Mouse (Mus musculus): ENCODE results near the gene Gm12248.

Gene Gm12248

DNA sequence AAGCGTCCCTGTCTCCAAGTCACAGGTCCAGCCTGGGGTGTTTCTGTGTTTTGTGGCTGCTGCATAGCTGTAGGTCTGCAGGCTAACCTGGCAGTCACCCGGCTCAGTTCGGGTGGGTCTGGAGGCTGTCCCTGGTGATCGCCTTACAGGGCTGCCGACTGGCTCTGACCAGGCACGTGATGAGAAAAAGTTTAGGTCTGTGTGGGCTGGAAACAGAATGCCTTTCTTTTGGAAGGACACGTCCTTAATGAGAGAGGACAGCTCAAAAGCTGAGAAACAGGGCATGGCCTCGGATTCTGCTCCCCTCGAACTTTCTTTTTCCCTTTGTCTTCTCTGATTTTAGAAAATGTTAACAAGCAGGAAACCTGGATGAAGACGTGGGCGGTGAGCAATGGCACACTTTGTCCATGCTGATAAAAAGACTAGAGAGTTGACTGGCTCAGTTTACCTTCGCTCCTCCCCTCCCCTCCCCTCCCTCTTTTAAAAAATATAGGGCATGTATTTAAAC, at the start of gene Gm12248:
Gene Gm12248 (minus strand): TSS at position 114 of the 508 bp plus-strand sequence.
- no peak for DNase-seq (ENCODE audit: low spot score in 2 of 2)

DNA sequence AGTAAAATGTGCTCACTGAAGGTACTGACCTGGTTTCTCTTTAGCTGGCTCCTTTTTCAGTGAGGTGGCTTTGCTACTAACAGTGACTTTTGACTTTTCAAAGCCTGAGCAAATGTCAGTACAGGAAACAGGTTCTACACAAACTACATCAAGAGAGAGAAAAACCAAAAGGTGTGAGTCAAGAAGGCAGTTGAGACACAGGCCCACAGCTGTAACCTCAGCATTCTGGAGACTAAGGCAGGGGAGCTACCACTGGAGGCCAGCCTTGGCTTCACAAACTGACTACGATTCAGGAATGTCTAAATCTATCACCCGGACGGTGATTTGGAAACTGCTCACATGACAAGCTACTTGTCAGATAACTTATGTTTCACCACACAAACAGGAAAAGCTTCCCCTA, 46.5 kb upstream of the Gm12248 start:
- DNase-seq (ENCODE audit: low spot score in 2 of 2), result no peak

DNA sequence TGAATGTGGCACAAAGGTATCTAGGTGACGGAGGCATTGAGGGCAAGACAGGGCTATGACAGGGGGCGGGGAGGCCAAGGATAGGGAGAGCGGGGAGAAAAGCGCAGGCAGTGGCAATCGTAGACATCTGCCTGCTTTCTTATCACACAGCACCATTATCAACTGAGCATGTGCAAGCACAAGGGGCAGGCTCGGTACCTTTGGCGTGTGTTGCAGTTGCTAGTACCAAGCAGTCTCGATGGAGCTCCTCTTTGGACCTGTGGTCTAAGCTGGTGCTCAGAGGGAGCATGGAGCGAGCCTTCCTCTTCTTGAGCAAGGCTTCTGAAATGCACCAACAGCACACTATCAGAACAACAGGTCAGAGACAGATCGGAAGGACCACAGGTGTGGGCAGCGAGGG, 45.9 kb upstream of the Gm12248 start:
- no peak for DNase-seq (ENCODE audit: low spot score in 2 of 2)

DNA sequence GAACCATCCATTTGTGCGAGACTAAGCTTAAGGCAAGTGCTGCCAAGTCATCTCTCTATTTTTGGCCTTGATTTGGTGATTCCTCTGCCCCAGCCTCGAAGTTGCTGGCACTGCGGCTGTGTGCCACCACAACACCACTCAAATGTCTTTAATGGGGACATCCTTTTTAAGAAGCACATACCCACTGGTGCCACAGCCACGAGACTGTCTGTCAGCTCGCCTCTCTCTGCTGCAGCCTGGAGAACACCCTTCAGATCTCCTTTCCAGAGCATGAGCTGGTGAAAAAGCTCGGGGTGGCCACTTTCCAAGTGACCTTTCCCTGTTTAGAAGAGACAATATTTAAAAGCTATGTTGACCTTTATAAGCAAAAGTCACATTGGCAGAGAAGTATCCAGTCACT, 43.7 kb upstream of the Gm12248 start:
- no peak for DNase-seq (ENCODE audit: low spot score in 2 of 2)

DNA sequence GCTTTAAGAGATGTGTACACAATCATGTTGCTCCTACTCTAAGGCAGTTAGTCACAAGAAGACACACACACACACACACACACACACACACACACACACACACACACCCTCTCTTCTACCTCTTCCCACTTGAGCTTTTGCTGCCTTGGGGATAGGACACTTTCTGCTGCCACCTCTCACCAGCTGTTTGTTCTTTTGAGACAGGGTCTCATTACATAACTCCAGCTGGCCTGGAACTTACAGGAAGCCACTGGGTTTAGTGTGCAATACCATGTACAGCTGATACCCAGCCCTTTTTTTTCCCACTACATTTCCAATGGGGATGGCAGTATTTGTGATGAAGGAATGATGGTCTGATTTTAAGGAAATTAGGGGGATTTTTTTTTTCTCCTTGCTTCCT, 42.4 kb upstream of the Gm12248 start:
- DNase-seq (ENCODE audit: low spot score in 2 of 2), result no peak

DNA sequence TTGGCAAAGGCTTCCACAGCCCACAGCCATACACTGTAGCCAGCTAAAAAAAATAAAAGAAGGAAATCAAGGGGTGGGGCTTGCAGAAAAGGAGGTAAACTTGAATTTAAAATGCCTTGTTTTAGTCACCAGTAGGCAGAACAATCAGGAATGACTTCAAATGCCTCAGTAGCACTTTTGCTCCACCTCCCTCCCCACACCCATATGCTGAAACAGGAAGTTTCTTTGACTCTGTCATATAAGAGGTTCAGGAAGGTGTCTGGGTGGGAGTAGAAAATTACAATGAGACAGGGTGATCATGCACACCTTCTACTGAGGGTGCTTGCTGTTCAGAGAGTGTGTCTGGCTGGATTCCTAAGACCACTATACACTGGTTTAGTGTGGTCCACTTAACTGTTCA, 41.9 kb upstream of the Gm12248 start:
- DNase-seq (ENCODE audit: low spot score in 2 of 2), result no peak

DNA sequence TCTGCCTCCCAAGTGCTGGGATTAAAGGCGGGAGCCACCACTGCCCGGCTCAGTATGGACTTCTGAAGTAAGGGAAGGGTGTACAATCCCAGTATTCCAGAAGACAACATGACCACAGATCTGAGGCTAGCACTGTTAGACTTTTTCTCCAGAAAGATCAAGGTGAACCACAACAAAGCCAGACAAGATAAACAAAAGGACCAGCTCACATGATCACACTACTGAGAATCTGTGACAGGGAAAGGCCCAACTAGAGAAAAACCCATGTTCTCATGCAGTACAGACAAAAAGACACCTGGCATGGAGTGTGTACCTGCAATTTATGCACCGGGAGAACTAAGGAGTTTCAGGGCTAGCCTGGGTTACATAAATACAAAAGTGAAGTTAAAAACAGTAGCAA, 39.1 kb upstream of the Gm12248 start:
- DNase-seq (ENCODE audit: low spot score in 2 of 2), result no peak

DNA sequence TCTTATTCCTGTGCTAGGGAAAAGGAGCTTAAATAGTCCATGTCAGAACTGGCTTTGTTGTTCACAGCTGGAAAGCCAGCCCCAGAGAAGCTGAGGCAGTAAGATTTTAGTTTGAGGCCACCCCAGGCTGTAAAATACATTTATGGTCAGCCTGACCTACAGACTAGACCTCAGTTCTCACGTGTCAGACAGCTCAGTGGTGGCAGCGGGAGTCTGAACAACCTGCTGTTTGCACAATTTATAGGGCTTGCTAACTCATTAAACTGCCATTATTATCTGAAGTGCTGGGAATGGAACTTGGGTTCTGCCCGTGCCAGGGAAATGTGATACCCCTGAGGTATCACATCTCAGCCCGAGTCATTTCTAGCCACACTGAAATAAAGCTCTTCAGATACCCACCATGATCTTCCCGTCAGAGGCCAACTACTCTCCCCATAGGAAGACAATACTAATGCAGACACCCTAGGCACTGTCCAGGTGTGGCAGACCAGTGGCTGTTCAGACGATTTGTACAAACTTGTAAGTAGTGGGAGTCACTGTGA, 36.4 kb upstream of the Gm12248 start:
- no peak for DNase-seq (ENCODE audit: low spot score in 2 of 2)

DNA sequence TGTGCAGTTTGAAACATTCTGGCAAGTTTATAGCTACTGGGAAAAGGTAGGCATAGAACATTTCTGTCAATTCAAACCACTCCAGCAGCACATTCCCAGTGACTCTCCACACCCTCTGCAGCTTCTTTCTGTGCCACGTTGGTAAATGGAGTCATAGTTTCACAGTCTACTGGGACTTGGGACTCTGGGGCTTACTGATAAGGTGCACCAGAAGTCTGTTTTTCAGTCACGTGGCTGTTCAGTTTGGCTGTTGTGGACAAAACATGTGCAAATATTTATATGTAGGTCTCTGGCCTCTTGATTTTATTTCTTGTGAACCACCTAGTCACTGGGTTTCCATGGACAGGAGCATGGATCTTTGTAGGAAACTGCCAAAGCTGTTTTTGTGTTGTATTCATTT, 34.6 kb upstream of the Gm12248 start:
- DNase-seq (ENCODE audit: low spot score in 2 of 2), result no peak

DNA sequence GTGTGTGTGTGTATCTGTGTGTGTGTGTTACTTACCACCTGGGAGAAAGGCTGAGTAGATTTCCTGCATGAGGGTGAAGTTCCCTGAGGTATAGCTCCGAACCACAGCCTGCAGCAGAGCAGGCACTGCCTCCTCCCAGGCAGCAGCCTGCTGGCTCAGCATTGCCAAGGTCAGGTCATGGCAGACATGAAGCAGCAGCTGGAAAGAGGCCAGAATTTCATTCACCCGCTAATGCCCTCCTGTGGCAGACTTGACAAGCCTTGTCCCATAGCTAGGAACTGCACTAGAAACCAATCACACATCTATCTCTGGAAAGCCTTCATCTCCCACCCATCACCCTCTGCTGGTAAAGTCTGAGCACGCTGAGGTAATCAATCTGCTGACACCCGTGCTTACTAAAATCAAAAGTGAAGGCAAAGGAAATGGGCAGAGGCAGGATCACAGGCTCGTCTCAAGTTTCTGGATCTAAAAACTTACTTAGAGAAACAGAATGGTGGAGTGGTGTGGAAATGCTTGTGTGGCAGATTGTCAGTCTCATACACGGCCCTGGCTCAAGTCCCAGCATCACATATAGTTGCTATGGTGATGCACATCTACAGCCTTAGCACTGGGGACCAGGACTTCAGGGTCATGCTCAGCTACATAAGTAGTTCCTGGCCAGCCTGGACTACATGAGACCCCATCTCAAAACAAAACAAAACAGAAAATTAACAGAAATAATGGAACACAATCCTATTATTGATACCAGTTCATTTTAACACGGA, 33.6 kb upstream of the Gm12248 start:
- DNase-seq (ENCODE audit: low spot score in 2 of 2), result peak in 1 of 2 experiments; percentile 22

DNA sequence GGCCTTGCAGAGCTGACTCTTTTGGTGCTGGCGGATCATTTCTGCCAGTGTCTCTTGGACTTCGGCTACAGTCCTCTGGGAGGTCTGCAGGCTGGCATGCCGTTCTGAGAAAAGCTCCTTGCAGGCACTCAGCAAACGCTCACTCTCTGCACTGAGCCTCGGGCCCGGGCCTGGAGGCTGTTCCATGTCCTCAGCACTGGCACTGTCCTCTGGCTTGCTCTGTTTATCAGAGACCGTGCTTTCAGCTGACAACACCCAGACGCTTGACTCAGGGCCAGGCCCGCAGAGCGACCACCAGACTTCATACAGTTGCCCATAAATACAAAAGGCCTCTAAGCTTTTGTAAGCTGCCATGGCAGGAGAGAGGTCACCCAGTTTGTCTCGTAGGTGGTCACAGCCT, 32.1 kb upstream of the Gm12248 start:
- no peak for DNase-seq (ENCODE audit: low spot score in 2 of 2)

DNA sequence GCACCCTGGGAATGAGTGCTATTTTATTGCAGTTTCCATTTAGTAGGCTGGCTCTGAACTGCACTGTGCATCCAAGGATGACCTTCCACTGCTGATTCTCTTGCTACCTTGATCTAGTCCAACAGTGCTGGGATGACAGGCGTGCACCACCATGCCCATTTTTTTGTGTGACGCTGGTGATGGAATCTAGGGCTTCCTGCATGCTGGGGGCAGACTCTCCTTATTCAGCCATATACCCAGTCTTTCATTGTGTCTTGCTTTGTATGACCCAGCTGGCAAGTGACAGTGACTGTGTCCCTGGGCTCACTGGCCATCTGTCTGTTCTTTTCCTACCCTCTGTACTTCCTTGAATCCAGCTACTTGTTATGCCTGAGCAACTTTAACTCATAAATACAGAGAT, 30.8 kb upstream of the Gm12248 start:
- DNase-seq (ENCODE audit: low spot score in 2 of 2), result no peak

DNA sequence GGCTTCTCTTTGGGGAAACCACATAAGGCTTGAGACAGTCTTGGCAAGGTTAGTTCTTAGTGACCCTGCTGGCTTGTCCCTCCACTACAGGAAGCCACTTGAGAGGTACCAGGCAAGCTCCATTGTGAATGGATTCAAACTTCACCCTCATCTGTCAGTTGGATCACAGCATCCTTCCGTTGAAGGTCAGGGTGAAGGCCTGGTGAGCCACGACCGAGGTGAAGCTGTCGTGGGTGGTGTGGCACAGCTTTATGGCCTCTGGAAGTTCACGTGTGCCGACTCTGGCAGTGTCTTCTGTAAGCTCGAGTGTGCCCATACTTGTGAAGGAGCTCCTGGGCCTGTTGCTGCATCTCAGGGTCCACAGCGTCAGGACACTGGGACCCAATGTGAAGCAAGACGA, 28.4 kb upstream of the Gm12248 start:
- DNase-seq (ENCODE audit: low spot score in 2 of 2), result no peak

DNA sequence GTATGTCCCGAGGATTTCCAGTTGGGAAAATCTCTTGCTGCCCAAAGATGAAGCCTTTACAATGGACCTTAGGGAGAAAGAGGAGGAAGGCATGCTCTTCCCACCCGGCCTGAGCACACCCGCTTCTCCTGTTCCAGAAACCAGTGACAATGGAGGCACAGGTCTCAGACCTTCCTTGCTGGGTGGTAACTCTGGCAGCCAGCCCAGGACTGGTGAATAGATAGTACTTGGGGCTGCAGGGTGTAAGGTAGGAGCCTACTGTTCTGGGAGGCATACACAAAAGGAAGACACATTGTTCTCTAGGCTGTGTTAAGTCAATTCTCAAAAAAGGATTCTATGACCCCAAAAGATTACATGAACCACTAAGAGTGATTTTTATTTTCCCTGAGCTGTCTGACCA, 27.7 kb upstream of the Gm12248 start:
- no peak for DNase-seq (ENCODE audit: low spot score in 2 of 2)

DNA sequence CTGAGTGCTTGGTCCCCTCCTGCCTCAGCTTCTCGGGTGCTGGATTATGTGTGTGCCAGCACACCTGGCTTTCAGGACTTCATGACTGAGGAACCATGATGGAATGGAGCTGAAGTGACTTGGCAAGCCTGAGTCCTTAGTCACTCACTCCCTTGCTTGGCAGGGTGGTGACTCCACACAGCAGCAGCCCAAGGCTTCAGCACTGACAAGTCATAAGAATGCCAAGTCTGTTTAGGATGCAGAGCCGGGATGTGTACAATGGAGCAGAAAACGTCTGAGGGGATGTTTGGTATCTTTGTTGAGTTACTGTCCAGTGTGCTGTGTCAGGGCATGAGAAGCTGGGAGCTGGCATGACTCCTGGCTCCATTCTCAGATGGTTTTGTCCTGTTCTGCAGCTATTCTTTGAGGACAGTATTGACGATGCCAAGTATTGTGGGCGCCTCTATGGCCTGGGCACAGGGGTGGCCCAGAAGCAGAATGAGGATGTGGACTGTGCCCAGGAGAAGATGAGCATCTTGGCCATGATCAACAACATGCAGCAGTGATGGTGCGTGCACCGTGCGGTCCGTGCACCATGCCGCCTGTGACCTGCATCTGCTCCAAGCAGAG, 24.2 kb upstream of the Gm12248 start:
- DNase-seq (ENCODE audit: low spot score in 2 of 2), result no peak

DNA sequence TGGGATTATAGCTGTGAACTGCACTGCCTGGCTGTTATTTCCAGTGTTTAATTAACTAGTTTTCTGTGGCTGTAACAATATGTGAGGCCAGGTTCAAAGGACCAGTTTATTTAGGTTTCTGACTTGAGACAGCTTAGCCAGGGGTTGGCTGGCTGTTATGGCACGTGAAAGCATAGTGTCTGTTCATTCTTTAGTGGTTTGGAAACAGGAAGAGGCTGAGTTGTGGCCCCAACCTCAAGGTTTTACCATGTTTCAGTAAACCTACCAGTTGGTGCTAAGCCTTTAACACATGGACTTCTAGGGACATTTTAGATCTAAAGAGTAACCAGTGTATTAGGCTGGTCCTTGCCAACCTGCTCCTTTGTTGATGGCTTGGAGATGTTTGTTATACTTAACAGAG, 23.6 kb upstream of the Gm12248 start:
- no peak for DNase-seq (ENCODE audit: low spot score in 2 of 2)

DNA sequence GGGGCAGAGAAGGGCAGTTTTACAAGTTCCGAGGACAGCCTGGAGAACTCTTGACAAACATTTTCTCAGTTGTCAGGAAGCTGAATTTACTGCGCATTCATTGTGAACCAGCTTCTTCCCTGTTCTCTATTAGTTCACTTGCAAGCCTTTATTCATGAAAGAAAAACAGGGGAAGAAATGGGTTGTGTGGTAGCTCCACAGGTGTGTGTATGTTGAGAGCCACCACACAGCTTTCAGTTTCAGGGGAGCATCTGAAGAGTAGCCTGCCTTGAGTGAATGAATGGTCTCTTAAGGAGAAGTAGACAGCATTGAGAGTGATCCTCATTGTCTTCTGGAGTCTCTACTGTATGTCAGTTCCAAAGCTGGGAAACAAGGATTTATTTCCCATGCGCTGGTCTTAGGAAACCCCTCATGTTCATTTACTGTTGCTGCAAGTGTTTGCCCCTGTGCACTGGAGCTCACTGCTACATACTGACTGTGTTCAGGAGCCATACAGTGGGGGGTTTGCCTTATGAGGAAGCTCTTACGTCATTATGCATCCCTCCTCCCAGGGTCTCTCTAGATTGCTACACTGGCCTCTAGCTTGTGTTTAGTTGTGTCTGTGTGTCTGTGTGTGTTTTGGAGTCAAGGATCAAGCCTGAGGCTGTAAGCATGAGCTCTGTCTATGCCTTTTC, 14.9 kb upstream of the Gm12248 start:
- DNase-seq (ENCODE audit: low spot score in 2 of 2), result no peak

DNA sequence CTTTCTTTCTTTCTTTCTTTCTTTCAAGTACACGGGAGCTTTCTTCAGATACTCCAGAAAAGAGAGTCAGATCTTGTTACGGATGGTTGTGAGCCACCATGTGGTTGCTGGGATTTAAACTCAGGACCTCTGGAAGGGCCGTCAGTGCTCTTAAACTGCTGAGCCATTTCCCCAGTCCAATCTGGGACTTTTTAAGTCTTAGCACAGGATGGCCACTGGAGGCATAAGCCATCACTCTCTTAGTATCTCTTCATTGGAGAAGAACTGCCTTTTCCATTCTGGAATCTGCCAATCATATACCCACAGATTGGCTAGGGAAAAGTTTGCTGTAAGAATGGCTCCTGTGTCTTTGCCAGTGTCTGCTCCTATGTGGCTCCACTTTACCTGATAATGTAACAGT, 14.1 kb upstream of the Gm12248 start:
- DNase-seq (ENCODE audit: low spot score in 2 of 2), result no peak

DNA sequence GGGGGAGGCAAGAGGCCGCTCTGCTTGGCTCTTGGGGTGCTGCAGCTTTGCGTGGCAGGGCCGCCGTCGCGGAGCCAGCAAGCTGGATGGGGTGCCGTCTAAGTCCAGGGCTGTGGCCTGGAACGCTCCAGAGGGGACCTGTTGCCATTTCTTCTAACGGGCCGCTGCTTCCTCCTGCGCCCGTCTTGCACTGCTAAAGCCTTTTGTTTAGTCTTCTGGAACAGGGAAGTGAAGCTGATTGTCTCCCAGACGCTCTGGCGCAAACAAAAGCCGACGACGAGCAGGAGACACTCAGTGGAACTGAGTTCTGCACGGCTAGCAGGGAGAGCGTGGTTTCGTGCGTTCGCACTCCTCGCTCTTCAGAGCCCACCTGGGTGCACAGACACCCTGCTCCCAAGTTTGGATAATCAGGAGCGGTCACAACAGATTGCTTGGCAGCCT, 11.4 kb upstream of the Gm12248 start:
- DNase-seq (ENCODE audit: low spot score in 2 of 2), result no peak

DNA sequence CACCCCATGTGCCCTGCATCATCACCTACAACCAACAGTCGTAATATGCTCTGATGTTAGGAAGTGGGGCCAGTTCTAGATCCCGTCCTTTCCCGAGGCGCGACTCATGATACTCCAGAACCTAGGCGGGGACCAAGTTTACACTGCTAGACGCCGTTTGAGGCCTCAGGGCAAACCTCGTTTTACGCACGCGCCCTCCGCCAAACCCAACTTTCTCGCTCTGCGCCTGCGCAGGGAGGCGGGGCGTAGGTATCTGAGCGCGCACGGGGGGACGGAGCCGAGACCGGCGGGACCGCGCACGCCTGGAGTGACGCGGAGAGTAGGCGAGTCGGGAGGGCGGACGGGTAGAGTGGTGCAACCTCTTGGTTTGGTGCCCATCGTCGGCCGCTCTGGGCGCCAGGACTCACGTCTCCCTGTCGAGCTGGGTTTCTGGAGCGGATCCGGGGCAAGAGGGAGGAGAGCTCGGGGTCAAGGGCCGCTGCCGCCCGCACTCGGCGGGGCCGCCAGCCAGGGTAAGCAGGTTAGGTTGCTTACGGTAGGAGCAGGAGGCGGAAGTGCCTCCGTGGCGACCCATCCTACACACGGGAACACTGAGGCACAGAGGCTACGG, 10.9 kb upstream of the Gm12248 start, which contains the start of gene Cnot8:
Gene Cnot8 (plus strand): TSS at position 457 of the 610 bp plus-strand sequence.
- DNase-seq (ENCODE audit: low spot score in 2 of 2), result peak; percentile 99

DNA sequence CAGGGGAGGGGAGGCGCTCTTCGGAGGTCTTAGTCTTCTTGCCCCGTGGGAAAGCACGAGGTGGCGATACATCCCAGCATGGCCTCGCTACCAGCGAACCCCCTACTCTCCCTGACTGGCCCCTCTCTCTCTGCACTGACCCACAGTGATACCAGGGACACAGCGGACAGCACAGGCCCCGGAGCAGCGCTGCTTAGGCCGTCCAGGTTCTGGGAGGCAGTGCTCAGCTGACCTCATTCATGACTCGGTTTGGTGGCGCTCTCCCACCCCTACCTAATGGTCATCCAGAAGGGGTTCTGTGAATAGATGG, 10.4 kb upstream of the Gm12248 start:
- DNase-seq (ENCODE audit: low spot score in 2 of 2), result no peak
